9 mouse cellular contexts compared by ENCODE assay signal in genomic region chr1:34579782-34580356, GRCm38 (mm10). TPM values are rescaled to one million over a fixed set of nuclear protein-coding genes. Genes with fewer than 3 reads are reported as not detected.
DNase-seq lines count a peak whose midpoint lies in the region; ATAC-seq and TF ChIP-seq lines count a peak whose summit lies in the region.
"Had no signal": no experiment of that assay in that cellular context is flagged by ENCODE, and none has a peak within 500 bp of the region (broad histone marks: within the 10 kb centered on the region; RNA-seq: fewer than 3 reads in every experiment).

No protein-coding gene starts in this region.

- TF ChIP-seq CTCF in intestine, postnatal 0 days (IDR thresholded peaks at IDR 0.05; ENCODE audit: low read depth) = no peak

- peak overlapping the region; percentile 75 for H3K4me2 ChIP-seq in embryonic facial prominence, embryonic 11.5 days (ENCODE audit: low read depth, low read length)
- peak overlapping the region; percentile 48 for H3K4me2 ChIP-seq in intestine, postnatal 0 days (replicated peaks; ENCODE audit: low read depth)
- peak overlapping the region; percentile 92 for H3K4me2 ChIP-seq in midbrain, embryonic 16.5 days (ENCODE audit: low read length)

- H3K27me3 ChIP-seq in embryonic facial prominence, embryonic 11.5 days (ENCODE audit: control insufficient read depth, insufficient read depth, low read length) = peaks cover 2% of the 10 kb centered on the region
- peaks cover 19% of the 10 kb centered on the region for H3K27me3 ChIP-seq in intestine, postnatal 0 days (replicated peaks; ENCODE audit: control insufficient read depth, insufficient read depth, low read length)
- H3K27me3 ChIP-seq in midbrain, embryonic 16.5 days (ENCODE audit: control insufficient read depth, insufficient read depth, low read depth, low read length) = no peaks in the 10 kb centered on the region; the same call in 1 of the 2 replicates

- H3K4me1 ChIP-seq in embryonic facial prominence, embryonic 11.5 days (ENCODE audit: control insufficient read depth, insufficient read depth, low read length) = no peaks in the 10 kb centered on the region
- H3K4me1 ChIP-seq in intestine, postnatal 0 days (replicated peaks; ENCODE audit: control insufficient read depth, insufficient read depth, low read length) = no peaks in the 10 kb centered on the region
- peaks cover 34% of the 10 kb centered on the region for H3K4me1 ChIP-seq in midbrain, embryonic 16.5 days (ENCODE audit: control insufficient read depth, insufficient read depth, low read length)

- H3K36me3 ChIP-seq in embryonic facial prominence, embryonic 11.5 days (replicated peaks; ENCODE audit: control insufficient read depth, insufficient read depth, low read depth, low read length) = no peaks in the 10 kb centered on the region
- H3K36me3 ChIP-seq in intestine, postnatal 0 days (ENCODE audit: control insufficient read depth, insufficient read depth) = no peaks in the 10 kb centered on the region
- no peaks in the 10 kb centered on the region for H3K36me3 ChIP-seq in midbrain, embryonic 16.5 days (ENCODE audit: control insufficient read depth, insufficient read depth, low read length)

- H3K4me3 ChIP-seq in embryonic facial prominence, embryonic 11.5 days (ENCODE audit: low read depth, low read length) = peak overlapping the region; percentile 31
- peak overlapping the region; percentile 13 for H3K4me3 ChIP-seq in intestine, postnatal 0 days (ENCODE audit: low read depth, low read length)
- peak overlapping the region; percentile 69 for H3K4me3 ChIP-seq in midbrain, embryonic 16.5 days (ENCODE audit: low read depth, low read length)

- intact Hi-C loops in left cerebral cortex, postnatal 36 days (cut with DNase I) = no loop called here

- DNase-seq in left cerebral cortex, adult 18-20 months (ENCODE audit: low spot score in 2 of 2) = peak; percentile 25 to 30
- DNase-seq in left cerebral cortex, postnatal 36 days (ENCODE audit: low spot score in 2 of 2) = no peak
- DNase-seq in embryonic facial prominence, embryonic 11.5 days (ENCODE audit: low spot score) = no peak
- no peak for DNase-seq in adipocyte (ENCODE audit: low spot score)
- no peak for DNase-seq in adrenal gland, adult 8-10 months
- DNase-seq in gastrocnemius, postnatal 25 days = no peak

- no peaks in the 10 kb centered on the region for H3K9me3 ChIP-seq in embryonic facial prominence, embryonic 11.5 days (replicated peaks; ENCODE audit: control insufficient read depth, low read length)
- H3K9me3 ChIP-seq in intestine, postnatal 0 days (ENCODE audit: control insufficient read depth) = no peaks in the 10 kb centered on the region
- H3K9me3 ChIP-seq in midbrain, embryonic 16.5 days (replicated peaks; ENCODE audit: control insufficient read depth, low read length, poor library complexity, severe bottlenecking) = no peaks in the 10 kb centered on the region

- peak; percentile 69 for ATAC-seq in embryonic facial prominence, embryonic 11.5 days (replicated peaks; ENCODE audit: insufficient number of reproducible peaks, low FRiP score, low TSS enrichment, low read depth)
- ATAC-seq in intestine, postnatal 0 days = no peak
- ATAC-seq in midbrain, embryonic 16.5 days = peak; percentile 73

- WGBS in embryonic facial prominence, embryonic 11.5 days = 1% methylated on average over 18 of the region's 18 CpGs
- WGBS in intestine, postnatal 0 days = 2% methylated on average over 18 of the region's 18 CpGs
- under 1% methylated on average over 18 of the region's 18 CpGs for WGBS in midbrain, embryonic 16.5 days

- no peak overlapping the region for H3K27ac ChIP-seq in embryonic facial prominence, embryonic 11.5 days (replicated peaks; ENCODE audit: low read depth, low read length)
- H3K27ac ChIP-seq in intestine, postnatal 0 days (ENCODE audit: low read depth, low read length) = no peak overlapping the region
- peak overlapping the region; percentile 95 for H3K27ac ChIP-seq in midbrain, embryonic 16.5 days (ENCODE audit: low read length)

- no peak overlapping the region; the same call in 1 of the 2 replicates for H3K9ac ChIP-seq in embryonic facial prominence, embryonic 11.5 days (replicated peaks; ENCODE audit: low read length)
- no peak overlapping the region for H3K9ac ChIP-seq in intestine, postnatal 0 days (ENCODE audit: low read depth, low read length)
- peak overlapping the region; percentile 91 for H3K9ac ChIP-seq in midbrain, embryonic 16.5 days (ENCODE audit: low read depth, low read length)

RNA-seq across cellular contexts. Expression of gene Amer3, which starts 0.4 kb away (rescaled TPM):
- total RNA-seq in left cerebral cortex, adult 18-20 months (2021) = 10 to 100 TPM; 24.7 to 25.0 TPM
- total RNA-seq in left cerebral cortex, postnatal 36 days (2021) = 10 to 100 TPM; 24.9 to 28.5 TPM
- polyA plus RNA-seq in embryonic facial prominence, embryonic 11.5 days (2014; fragmentation: Nextera tagmentation; extraction: Ambion mirVana) = 0.48 and 0.93 TPM in 2 replicates
- polyA plus RNA-seq in intestine, postnatal 0 days (2015; fragmentation: Nextera tagmentation; extraction: Ambion mirVana) = 0.18 and 0.31 TPM in 2 replicates
- 36.9 and 38.1 TPM in 2 replicates for polyA plus RNA-seq in midbrain, embryonic 16.5 days (2015; fragmentation: Nextera tagmentation; extraction: Ambion mirVana)
- 1 to 10 TPM in 3 of 4 experiments, under 1 TPM in 1; 0.77 to 1.6 (median 1.2) TPM for total RNA-seq in adrenal gland, adult 8-10 months (2022)
- total RNA-seq in gastrocnemius, postnatal 25 days (2021) = not detected
- total RNA-seq: liver, adult 2 months had no signal
- polyA plus RNA-seq: liver, adult 2 months had no signal

RNA-seq across cellular contexts. Expression of gene Prss40, which starts 19.1 kb away (rescaled TPM):
- total RNA-seq in left cerebral cortex, adult 18-20 months (2021) = not detected
- not detected for total RNA-seq in left cerebral cortex, postnatal 36 days (2021)
- polyA plus RNA-seq in embryonic facial prominence, embryonic 11.5 days (2014; fragmentation: Nextera tagmentation; extraction: Ambion mirVana) = not detected in 2 replicates
- not detected in 2 replicates for polyA plus RNA-seq in intestine, postnatal 0 days (2015; fragmentation: Nextera tagmentation; extraction: Ambion mirVana)
- polyA plus RNA-seq in midbrain, embryonic 16.5 days (2015; fragmentation: Nextera tagmentation; extraction: Ambion mirVana) = 0.25 TPM in 1 of 2 replicates, not detected in the other
- total RNA-seq in adrenal gland, adult 8-10 months (2022) = not detected
- not detected for total RNA-seq in gastrocnemius, postnatal 25 days (2021)
- total RNA-seq: liver, adult 2 months had no signal
- polyA plus RNA-seq: liver, adult 2 months had no signal

RNA-seq across cellular contexts. Expression of gene Cfc1, which starts 44.4 kb away (rescaled TPM):
- total RNA-seq in left cerebral cortex, adult 18-20 months (2021) = not detected
- total RNA-seq in left cerebral cortex, postnatal 36 days (2021) = not detected
- polyA plus RNA-seq in embryonic facial prominence, embryonic 11.5 days (2014; fragmentation: Nextera tagmentation; extraction: Ambion mirVana) = not detected in 2 replicates
- not detected in 2 replicates for polyA plus RNA-seq in intestine, postnatal 0 days (2015; fragmentation: Nextera tagmentation; extraction: Ambion mirVana)
- polyA plus RNA-seq in midbrain, embryonic 16.5 days (2015; fragmentation: Nextera tagmentation; extraction: Ambion mirVana) = 0.60 TPM in 1 of 2 replicates, not detected in the other
- not detected for total RNA-seq in adrenal gland, adult 8-10 months (2022)
- not detected for total RNA-seq in gastrocnemius, postnatal 25 days (2021)
- total RNA-seq: liver, adult 2 months had no signal
- polyA plus RNA-seq: liver, adult 2 months had no signal

Comparison
In these comparisons a context has a peak if more than half of its experiments do, and no peak if none do; other contexts are left out.
1. DNase-seq: peak in left cerebral cortex, adult 18-20 months (2 of 2); none in left cerebral cortex, postnatal 36 days (0 of 2), embryonic facial prominence, embryonic 11.5 days (single experiment), adipocyte (single experiment), adrenal gland, adult 8-10 months (single experiment) and gastrocnemius, postnatal 25 days (single experiment).
2. H3K4me3 ChIP-seq: peak in every context shown above with its lines; median percentile 69 in midbrain, embryonic 16.5 days; 31 in embryonic facial prominence, embryonic 11.5 days; 13 in intestine, postnatal 0 days.
3. RNA of gene Amer3, which starts 0.4 kb away (total RNA-seq): 24.9 to 28.5 TPM in left cerebral cortex, postnatal 36 days and 24.7 to 25.0 TPM in left cerebral cortex, adult 18-20 months; 0.77 to 1.6 TPM in adrenal gland, adult 8-10 months and not detected in gastrocnemius, postnatal 25 days; every median in the first group is over 10 times any median in the second.
4. Peak in every context shown above with its lines, with median percentiles within 50 percentile points of each other: H3K4me2 ChIP-seq.